12 mouse cellular contexts compared by ENCODE assay signal in the genomic region with DNA sequence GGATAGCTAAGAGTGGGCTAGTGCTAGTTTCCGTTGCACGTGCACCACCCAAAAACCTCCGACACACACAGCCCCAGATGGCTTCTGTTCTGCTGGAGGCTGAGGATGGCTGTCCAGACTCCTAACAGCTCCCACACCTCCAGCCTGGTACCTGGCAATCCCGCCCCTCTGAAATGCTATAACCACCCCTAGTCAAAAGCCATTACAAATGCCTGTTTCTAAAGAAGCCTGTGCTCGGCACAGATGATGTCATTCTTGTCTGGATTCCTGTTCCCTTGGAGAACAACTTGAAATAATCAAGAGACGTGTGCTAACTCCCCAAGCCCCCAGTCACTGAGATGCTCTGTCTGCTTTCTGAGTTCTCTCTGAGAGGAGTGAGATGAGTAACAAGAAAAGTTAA.
A peak's percentile ranks its signal among the peaks of the same experiment; 100 is the strongest.
DNase-seq lines count a peak whose midpoint lies in the region; ATAC-seq and TF ChIP-seq lines count a peak whose summit lies in the region.
"Had no signal": no experiment of that assay in that cellular context is flagged by ENCODE, and none has a peak within 500 bp of the region (broad histone marks: within the 10 kb centered on the region; RNA-seq: fewer than 3 reads in every experiment).

No protein-coding gene starts in this region.

- H3K9me3 ChIP-seq in intestine, embryonic 14.5 days (ENCODE audit: control insufficient read depth, low read length) = no peaks in the 10 kb centered on the region
- H3K9me3 ChIP-seq in intestine, postnatal 0 days (ENCODE audit: control insufficient read depth) = no peaks in the 10 kb centered on the region
- H3K9me3 ChIP-seq in embryonic facial prominence, embryonic 11.5 days (replicated peaks; ENCODE audit: control insufficient read depth, low read length) = no peaks in the 10 kb centered on the region
- no peaks in the 10 kb centered on the region for H3K9me3 ChIP-seq in limb, embryonic 10.5 days (replicated peaks)
- H3K9me3 ChIP-seq: megakaryocyte, embryonic 14.5 days had no signal

- H3K4me2 ChIP-seq in intestine, embryonic 14.5 days (ENCODE audit: low read length) = 0 out of 2 replicates have a peak overlapping the region, but pooled peaks have one; percentile 8
- no peak overlapping the region for H3K4me2 ChIP-seq in intestine, postnatal 0 days (replicated peaks; ENCODE audit: low read depth)
- H3K4me2 ChIP-seq in embryonic facial prominence, embryonic 11.5 days (ENCODE audit: low read depth, low read length) = no peak overlapping the region

- H3K4me1 ChIP-seq in intestine, embryonic 14.5 days (replicated peaks; ENCODE audit: control insufficient read depth, insufficient read depth, low read length) = peaks cover 30% of the 10 kb centered on the region
- H3K4me1 ChIP-seq in intestine, postnatal 0 days (replicated peaks; ENCODE audit: control insufficient read depth, insufficient read depth, low read length) = peaks cover 9% of the 10 kb centered on the region; the same call in 1 of the 2 replicates
- no peaks in the 10 kb centered on the region; the same call in none of the 2 replicates for H3K4me1 ChIP-seq in embryonic facial prominence, embryonic 11.5 days (ENCODE audit: control insufficient read depth, insufficient read depth, low read length)
- H3K4me1 ChIP-seq in limb, embryonic 10.5 days = peaks cover 40% of the 10 kb centered on the region
- H3K4me1 ChIP-seq: megakaryocyte, embryonic 14.5 days had no signal

- no peak overlapping the region for H3K9ac ChIP-seq in intestine, embryonic 14.5 days (ENCODE audit: low read length)
- H3K9ac ChIP-seq in intestine, postnatal 0 days (ENCODE audit: low read depth, low read length) = no peak overlapping the region
- no peak overlapping the region for H3K9ac ChIP-seq in embryonic facial prominence, embryonic 11.5 days (replicated peaks; ENCODE audit: low read length)

- peak; percentile 20; the same call in 1 of the 2 replicates for ATAC-seq in intestine, embryonic 14.5 days (replicated peaks; ENCODE audit: low FRiP score, low TSS enrichment, low read depth)
- no peak for ATAC-seq in intestine, postnatal 0 days
- ATAC-seq in embryonic facial prominence, embryonic 11.5 days (replicated peaks; ENCODE audit: insufficient number of reproducible peaks, low FRiP score, low TSS enrichment, low read depth) = 0 out of 2 replicates have a peak, but pooled peaks have one; percentile 36

- WGBS in intestine, embryonic 14.5 days = 42% methylated on average over 6 of the region's 6 CpGs
- 58% methylated on average over 6 of the region's 6 CpGs for WGBS in intestine, postnatal 0 days
- WGBS in embryonic facial prominence, embryonic 11.5 days = 38% methylated on average over 6 of the region's 6 CpGs
- 62% methylated on average over 6 of the region's 6 CpGs for WGBS in limb, embryonic 10.5 days

- H3K4me3 ChIP-seq in intestine, embryonic 14.5 days (ENCODE audit: low read depth, low read length) = no peak overlapping the region
- no peak overlapping the region for H3K4me3 ChIP-seq in intestine, postnatal 0 days (ENCODE audit: low read depth, low read length)
- no peak overlapping the region for H3K4me3 ChIP-seq in embryonic facial prominence, embryonic 11.5 days (ENCODE audit: low read depth, low read length)
- H3K4me3 ChIP-seq in limb, embryonic 10.5 days = no peak overlapping the region
- H3K4me3 ChIP-seq: megakaryocyte, embryonic 14.5 days had no signal

- H3K27me3 ChIP-seq in intestine, embryonic 14.5 days (replicated peaks; ENCODE audit: control insufficient read depth, insufficient read depth, low read length) = no peaks in the 10 kb centered on the region
- H3K27me3 ChIP-seq in intestine, postnatal 0 days (replicated peaks; ENCODE audit: control insufficient read depth, insufficient read depth, low read length) = no peaks in the 10 kb centered on the region
- no peaks in the 10 kb centered on the region for H3K27me3 ChIP-seq in embryonic facial prominence, embryonic 11.5 days (ENCODE audit: control insufficient read depth, insufficient read depth, low read length)
- no peaks in the 10 kb centered on the region for H3K27me3 ChIP-seq in limb, embryonic 10.5 days (ENCODE audit: low read depth, poor library complexity, severe bottlenecking)
- H3K27me3 ChIP-seq: CH12.LX; megakaryocyte, embryonic 14.5 days had no signal

- H3K36me3 ChIP-seq in intestine, embryonic 14.5 days (ENCODE audit: control insufficient read depth, insufficient read depth, low read length) = no peaks in the 10 kb centered on the region
- no peaks in the 10 kb centered on the region for H3K36me3 ChIP-seq in intestine, postnatal 0 days (ENCODE audit: control insufficient read depth, insufficient read depth)
- no peaks in the 10 kb centered on the region for H3K36me3 ChIP-seq in embryonic facial prominence, embryonic 11.5 days (replicated peaks; ENCODE audit: control insufficient read depth, insufficient read depth, low read depth, low read length)
- no peaks in the 10 kb centered on the region for H3K36me3 ChIP-seq in limb, embryonic 10.5 days

- peak overlapping the region; percentile 67 for H3K27ac ChIP-seq in intestine, embryonic 14.5 days (ENCODE audit: low read depth)
- no peak overlapping the region for H3K27ac ChIP-seq in intestine, postnatal 0 days (ENCODE audit: low read depth, low read length)
- H3K27ac ChIP-seq in embryonic facial prominence, embryonic 11.5 days (replicated peaks; ENCODE audit: low read depth, low read length) = no peak overlapping the region
- peak overlapping the region; percentile 31 for H3K27ac ChIP-seq in limb, embryonic 10.5 days

- no peak for DNase-seq in intestine, embryonic 14.5 days (ENCODE audit: low spot score)
- DNase-seq in embryonic facial prominence, embryonic 11.5 days (ENCODE audit: low spot score) = peak; percentile 70
- peak; percentile 29 for DNase-seq in heart, adult 8-10 months (ENCODE audit: low spot score)
- DNase-seq in limb, embryonic 10.5 days (ENCODE audit: low spot score) = no peak
- DNase-seq in left cerebral cortex, adult 18-20 months (ENCODE audit: low spot score in 2 of 2) = no peak
- no peak for DNase-seq in liver
- no peak for DNase-seq in spleen, postnatal 14 days (ENCODE audit: low spot score in 2 of 2)
- DNase-seq: spleen, adult 18-20 months; thymus, postnatal 14 days had no signal

- no peak for TF ChIP-seq CTCF in intestine, postnatal 0 days (IDR thresholded peaks at IDR 0.05; ENCODE audit: low read depth)

Comparison
In these comparisons a context has a peak if more than half of its experiments do, and no peak if none do; other contexts are left out.
1. H3K27ac ChIP-seq: peak in intestine, embryonic 14.5 days (single experiment) and limb, embryonic 10.5 days (single experiment); none in intestine, postnatal 0 days (single experiment) and embryonic facial prominence, embryonic 11.5 days (single experiment).
2. DNase-seq: peak in embryonic facial prominence, embryonic 11.5 days (single experiment) and heart, adult 8-10 months (single experiment); none in intestine, embryonic 14.5 days (single experiment), limb, embryonic 10.5 days (single experiment), left cerebral cortex, adult 18-20 months (0 of 2), liver (single experiment) and spleen, postnatal 14 days (0 of 2).